Mouse (Mus musculus) frontal cortex, adult 2 months (tissue): ENCODE data around the gene Ulk3. TPM values are rescaled to one million over a fixed set of nuclear protein-coding genes. Genes with fewer than 3 reads are reported as not detected.

Source experiments
- DNase-seq, 2 experiments: peaks; one replicate each; pipeline ENCODE4 v3.0.0; 2022; ENCODE audit warnings: low spot score in 1 of 2; ENCODE audit errors: extremely low spot score in 1 of 2
- polyA plus RNA-seq: library from polyadenylated mRNA; depleted of rRNA; stranded (reverse); fragments of >200 nt; gene quantifications from 2 replicates; pipeline ENCODE4 v1.2.3, GENCODE M21; 2012

Ulk3 gene
- polyA plus RNA-seq, 1 experiment = 53.0 TPM

- DNase-seq = peak in 1 of 2 experiments; percentile 33
Observed at GRCm38 (mm10) chr9:57610359-57610826, 21.1 kb downstream of the Ulk3 start.

- no peak for DNase-seq
Observed at GRCm38 (mm10) chr9:57612587-57612986, 23.3 kb downstream of the Ulk3 start.

GRCm38 (mm10) chr9:57613975-57614374, 24.7 kb downstream of the Ulk3 start:
- DNase-seq = no peak

GRCm38 (mm10) chr9:57614786-57615185, 25.5 kb downstream of the Ulk3 start:
- no peak for DNase-seq

GRCm38 (mm10) chr9:57617556-57618169, 28.4 kb downstream of the Ulk3 start:
- peak in 1 of 2 experiments; percentile 35 for DNase-seq

GRCm38 (mm10) chr9:57618854-57619253, 29.6 kb downstream of the Ulk3 start:
- no peak for DNase-seq

GRCm38 (mm10) chr9:57620674-57621073, 31.4 kb downstream of the Ulk3 start, which contains the start of gene Lman1l:
Lman1l (minus strand) TSS chr9:57620774.
- no peak for DNase-seq

GRCm38 (mm10) chr9:57624295-57624694, 35.0 kb downstream of the Ulk3 start:
- no peak for DNase-seq

- no peak for DNase-seq
Observed at GRCm38 (mm10) chr9:57625674-57626500, 36.6 kb downstream of the Ulk3 start.

GRCm38 (mm10) chr9:57627191-57627590, 37.9 kb downstream of the Ulk3 start:
- DNase-seq = no peak

GRCm38 (mm10) chr9:57627892-57628291, 38.6 kb downstream of the Ulk3 start:
- DNase-seq = no peak

- DNase-seq = no peak
Observed at GRCm38 (mm10) chr9:57628717-57629116, 39.5 kb downstream of the Ulk3 start.

- DNase-seq = peak in 1 of 2 experiments; percentile 84
Observed at GRCm38 (mm10) chr9:57629118-57629874, 40.0 kb downstream of the Ulk3 start.

- DNase-seq = peak in 1 of 2 experiments; percentile 63
Observed at GRCm38 (mm10) chr9:57633481-57634024, 44.3 kb downstream of the Ulk3 start.

GRCm38 (mm10) chr9:57637272-57637671, 48.0 kb downstream of the Ulk3 start:
- no peak for DNase-seq

GRCm38 (mm10) chr9:57637741-57638322, 48.6 kb downstream of the Ulk3 start:
- DNase-seq = no peak

- DNase-seq = no peak
Observed at GRCm38 (mm10) chr9:57638651-57639459, 49.6 kb downstream of the Ulk3 start.

GRCm38 (mm10) chr9:57639661-57640328, 50.5 kb downstream of the Ulk3 start:
- DNase-seq = no peak

GRCm38 (mm10) chr9:57640384-57640783, 51.1 kb downstream of the Ulk3 start:
- no peak for DNase-seq
